Mouse (Mus musculus): ENCODE measurements around the gene Inpp5k. TPM values are rescaled to one million over a fixed set of nuclear protein-coding genes. Genes with fewer than 3 reads are reported as not detected.
A peak's percentile ranks its signal among the peaks of the same experiment; 100 is the strongest.

Gene Inpp5k
- polyA plus RNA-seq, 1 experiment = 20.7 TPM

DNA sequence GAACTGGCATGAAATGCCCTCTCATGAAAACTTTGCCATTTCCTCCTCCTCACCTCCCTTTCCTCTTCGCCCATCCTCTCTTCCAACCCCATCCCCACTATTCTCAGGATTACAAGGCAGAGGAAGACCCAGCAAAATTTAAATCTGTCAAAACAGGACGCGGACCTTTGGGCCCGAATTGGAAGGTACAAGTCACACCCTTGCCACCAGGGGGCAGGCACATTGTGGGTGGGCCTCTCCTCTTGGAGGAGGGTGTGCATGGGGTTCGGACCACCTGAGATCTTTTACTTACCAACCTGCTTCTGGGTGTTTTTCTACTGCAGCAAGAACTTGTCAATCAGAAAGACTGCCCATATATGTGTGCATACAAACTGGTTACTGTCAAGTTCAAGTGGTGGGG is 11.7 kb upstream of the Inpp5k start:
- no peak overlapping the region for H3K4me2 ChIP-seq (ENCODE audit: low read depth)
- peaks cover 20% of the 10 kb centered on the region for H3K36me3 ChIP-seq (ENCODE audit: control insufficient read depth, insufficient read depth)
- H3K27me3 ChIP-seq (ENCODE audit: control insufficient read depth, insufficient read depth, insufficient read length) = no peaks in the 10 kb centered on the region
- TF ChIP-seq MYOG (IDR thresholded peaks at IDR 0.05; ENCODE audit: control insufficient read depth in 1 of 3, insufficient read depth in 1 of 3, insufficient read length in 2 of 3, low read depth in 2 of 3) (no peak), POLR2A (IDR thresholded peaks at IDR 0.05; ENCODE audit: insufficient read length, low read depth) (no peak), REST (IDR thresholded peaks at IDR 0.05; ENCODE audit: insufficient read depth, insufficient read length) (no peak), E2F4 (IDR thresholded peaks at IDR 0.05; ENCODE audit: insufficient read depth) (no peak), TCF12 (IDR thresholded peaks at IDR 0.05; ENCODE audit: insufficient read depth, poor library complexity, severe bottlenecking) (no peak), MAX (IDR thresholded peaks at IDR 0.05; ENCODE audit: low read depth) (no peak), TCF3 (IDR thresholded peaks at IDR 0.05; ENCODE audit: insufficient read length, low read depth) (no peak), SRF (IDR thresholded peaks at IDR 0.05; ENCODE audit: control insufficient read depth, insufficient read length, low read depth) (no peak), CEBPB (IDR thresholded peaks at IDR 0.05; ENCODE audit: insufficient read depth, poor library complexity, severe bottlenecking) (no peak), MYOD1 (IDR thresholded peaks at IDR 0.05; ENCODE audit: control insufficient read depth in 1 of 3, insufficient read length in 2 of 3, low read depth in 2 of 3) (no peak), USF1 (IDR thresholded peaks at IDR 0.05; ENCODE audit: low read depth) (no peak), POLR2AphosphoS2 (IDR thresholded peaks at IDR 0.05; ENCODE audit: insufficient read length, low read depth) (no peak)
- no peaks in the 10 kb centered on the region for H3K79me2 ChIP-seq (ENCODE audit: control insufficient read depth, insufficient read depth)
- no peak overlapping the region for H3ac ChIP-seq (ENCODE audit: control insufficient read depth, insufficient read length)
- H3K4me3 ChIP-seq = no peak overlapping the region

DNA sequence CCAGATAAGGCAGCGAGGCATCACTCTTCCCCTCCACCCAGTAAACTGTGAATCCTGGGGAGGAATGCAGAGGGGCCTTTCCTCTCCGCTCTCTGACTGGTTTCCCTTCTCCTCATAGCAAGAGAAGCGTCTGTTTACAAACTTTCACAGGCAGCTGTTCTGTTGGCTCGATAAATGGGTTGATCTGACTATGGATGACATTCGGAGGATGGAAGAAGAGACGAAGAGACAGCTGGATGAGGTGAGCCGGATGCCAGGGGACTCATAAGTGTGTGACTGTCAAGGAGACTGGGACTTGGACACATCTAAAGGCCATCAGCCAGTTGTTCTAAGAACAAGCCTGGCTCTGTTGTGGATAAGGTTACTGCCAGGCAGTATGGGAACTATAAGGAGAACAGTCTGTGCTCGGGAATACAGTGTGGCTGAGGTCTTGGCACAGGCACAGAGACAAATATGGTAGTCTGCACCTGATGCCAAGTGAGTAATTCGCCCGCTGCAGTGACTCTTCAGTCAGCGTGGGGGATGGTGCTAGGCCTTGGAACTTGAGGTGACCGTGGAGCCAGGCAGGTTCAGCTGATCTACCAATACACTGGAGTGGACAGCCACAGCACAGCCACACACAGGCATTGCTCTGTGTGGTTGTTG is 10.5 kb upstream of the Inpp5k start:
- Histone ChIP-seq H3ac (ENCODE audit: control insufficient read depth, insufficient read length) (no peak overlapping the region), H3K4me3 (no peak overlapping the region), H3K27me3 (ENCODE audit: control insufficient read depth, insufficient read depth, insufficient read length) (no peaks in the 10 kb centered on the region), H3K79me2 (ENCODE audit: control insufficient read depth, insufficient read depth) (no peaks in the 10 kb centered on the region), H3K36me3 (ENCODE audit: control insufficient read depth, insufficient read depth) (peaks cover 23% of the 10 kb centered on the region), H3K4me2 (ENCODE audit: low read depth) (peak overlapping the region; percentile 60)
- peak; percentile 93 for TF ChIP-seq SRF (IDR thresholded peaks at IDR 0.05; ENCODE audit: control insufficient read depth, insufficient read length, low read depth)
- TF ChIP-seq TCF12 (IDR thresholded peaks at IDR 0.05; ENCODE audit: insufficient read depth, poor library complexity, severe bottlenecking) = peak; percentile 25
- TF ChIP-seq POLR2AphosphoS2 (IDR thresholded peaks at IDR 0.05; ENCODE audit: insufficient read length, low read depth) = peak; percentile 29
- peak in 2 of 3 experiments; percentile 29 to 90 for TF ChIP-seq MYOG (IDR thresholded peaks at IDR 0.05; ENCODE audit: control insufficient read depth in 1 of 3, insufficient read depth in 1 of 3, insufficient read length in 2 of 3, low read depth in 2 of 3)
- TF ChIP-seq POLR2A (IDR thresholded peaks at IDR 0.05; ENCODE audit: insufficient read length, low read depth) = no peak
- TF ChIP-seq E2F4 (IDR thresholded peaks at IDR 0.05; ENCODE audit: insufficient read depth) = no peak
- TF ChIP-seq MYOD1 (IDR thresholded peaks at IDR 0.05; ENCODE audit: control insufficient read depth in 1 of 3, insufficient read length in 2 of 3, low read depth in 2 of 3) = peak; percentile 45 to 64 (median 60)

GRCm38 (mm10) chr11:75621426-75621825 is 9.4 kb upstream of the Inpp5k start:
- H3K36me3 ChIP-seq (ENCODE audit: control insufficient read depth, insufficient read depth) = peaks cover 26% of the 10 kb centered on the region
- peak overlapping the region; percentile 60 for H3K4me2 ChIP-seq (ENCODE audit: low read depth)
- H3K27me3 ChIP-seq (ENCODE audit: control insufficient read depth, insufficient read depth, insufficient read length) = no peaks in the 10 kb centered on the region
- H3K79me2 ChIP-seq (ENCODE audit: control insufficient read depth, insufficient read depth) = no peaks in the 10 kb centered on the region
- no peak for TF ChIP-seq TCF3 (IDR thresholded peaks at IDR 0.05; ENCODE audit: insufficient read length, low read depth)
- H3K4me3 ChIP-seq = no peak overlapping the region
- H3ac ChIP-seq (ENCODE audit: control insufficient read depth, insufficient read length) = no peak overlapping the region

GRCm38 (mm10) chr11:75622588-75623329 is 8.0 kb upstream of the Inpp5k start:
- H3K4me2 ChIP-seq (ENCODE audit: low read depth) = peak overlapping the region; percentile 49
- H3K36me3 ChIP-seq (ENCODE audit: control insufficient read depth, insufficient read depth) = peaks cover 28% of the 10 kb centered on the region
- TF ChIP-seq E2F4 (IDR thresholded peaks at IDR 0.05; ENCODE audit: insufficient read depth) (no peak), MYOG (IDR thresholded peaks at IDR 0.05; ENCODE audit: control insufficient read depth in 1 of 3, insufficient read depth in 1 of 3, insufficient read length in 2 of 3, low read depth in 2 of 3) (peak in 1 of 3 experiments; percentile 54), MYOD1 (IDR thresholded peaks at IDR 0.05; ENCODE audit: control insufficient read depth in 1 of 3, insufficient read length in 2 of 3, low read depth in 2 of 3) (peak; percentile 5 to 51 (median 43))
- H3K79me2 ChIP-seq (ENCODE audit: control insufficient read depth, insufficient read depth) = no peaks in the 10 kb centered on the region
- H3K27me3 ChIP-seq (ENCODE audit: control insufficient read depth, insufficient read depth, insufficient read length) = no peaks in the 10 kb centered on the region
- H3K4me3 ChIP-seq = no peak overlapping the region
- H3ac ChIP-seq (ENCODE audit: control insufficient read depth, insufficient read length) = no peak overlapping the region

GRCm38 (mm10) chr11:75624102-75624554 is 6.7 kb upstream of the Inpp5k start:
- Histone ChIP-seq H3K27me3 (ENCODE audit: control insufficient read depth, insufficient read depth, insufficient read length) (no peaks in the 10 kb centered on the region), H3K36me3 (ENCODE audit: control insufficient read depth, insufficient read depth) (peaks cover 22% of the 10 kb centered on the region), H3K4me3 (no peak overlapping the region), H3K4me2 (ENCODE audit: low read depth) (peak overlapping the region; percentile 9), H3ac (ENCODE audit: control insufficient read depth, insufficient read length) (no peak overlapping the region), H3K79me2 (ENCODE audit: control insufficient read depth, insufficient read depth) (no peaks in the 10 kb centered on the region)
- no peak for TF ChIP-seq MYOD1 (IDR thresholded peaks at IDR 0.05; ENCODE audit: control insufficient read depth in 1 of 3, insufficient read length in 2 of 3, low read depth in 2 of 3)
